Mouse (Mus musculus): Measurements from ENCODE around the gene Nup153. TPM values are rescaled to one million over a fixed set of nuclear protein-coding genes. Genes with fewer than 3 reads are reported as not detected.

The Nup153 gene
- polyA plus RNA-seq, 1 experiment from 2014 or later, result 15.8 TPM

DNA sequence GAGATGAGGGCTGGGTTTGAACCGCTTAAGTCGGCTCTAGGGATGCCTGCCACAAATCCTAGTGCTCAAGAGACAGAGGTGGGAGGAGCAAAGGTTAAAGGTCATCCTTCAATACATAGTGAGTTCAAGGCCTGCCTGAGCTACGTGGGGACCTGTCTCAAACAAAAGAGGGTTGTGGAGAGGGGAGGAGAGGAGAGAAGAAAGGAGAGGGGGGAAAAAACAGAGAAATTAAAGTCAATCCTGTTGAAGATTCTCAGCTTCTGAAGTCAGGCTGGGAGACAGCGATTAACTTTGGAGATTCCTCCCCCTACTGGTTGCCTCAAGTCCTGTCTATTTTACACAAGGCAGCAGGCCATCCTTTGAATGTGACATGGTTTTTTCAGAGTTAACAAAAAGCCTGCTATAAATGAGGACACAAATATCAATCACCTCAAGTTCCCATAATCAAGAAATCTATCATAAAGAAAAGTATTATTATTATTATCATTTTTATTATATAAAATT, 64.2 kb downstream of the Nup153 start:
- Histone ChIP-seq H3K9me3 (replicated peaks) (no peaks in the 10 kb centered on the region), H3K4me1 (peaks cover under 1% of the 10 kb centered on the region; the same call in 1 of the 2 replicates), H3K9ac (replicated peaks) (no peak overlapping the region), H3K27me3 (replicated peaks) (peaks cover 6% of the 10 kb centered on the region; the same call in 1 of the 2 replicates), H3K4me3 (replicated peaks) (no peak overlapping the region), H3K4me2 (no peak overlapping the region), H3K36me3 (no peaks in the 10 kb centered on the region), H3K27ac (replicated peaks) (no peak overlapping the region)
- ATAC-seq (ENCODE audit: low FRiP score), result no peak
- 35% methylated on average over 4 of the region's 4 CpGs for WGBS

DNA sequence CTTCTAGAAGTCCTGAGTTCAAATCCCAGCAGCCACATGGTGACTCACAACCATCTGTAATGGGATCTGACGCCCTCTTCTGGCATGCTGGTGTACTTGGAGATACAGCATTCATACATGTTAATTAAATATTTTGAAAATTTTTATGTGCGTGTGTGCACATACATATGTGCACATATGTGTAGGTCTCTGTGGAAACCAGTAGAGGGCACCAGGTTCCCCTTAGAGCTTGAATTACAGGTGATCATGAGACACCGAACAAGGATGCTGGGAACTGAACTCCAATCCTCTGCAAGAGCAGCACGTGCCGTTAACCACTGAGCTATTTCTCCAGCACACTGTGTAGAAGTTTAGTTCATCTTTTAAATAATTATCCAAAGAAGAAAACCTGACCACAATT, 68.5 kb downstream of the Nup153 start:
- WGBS, result 88% methylated on average over 5 of the region's 5 CpGs

DNA sequence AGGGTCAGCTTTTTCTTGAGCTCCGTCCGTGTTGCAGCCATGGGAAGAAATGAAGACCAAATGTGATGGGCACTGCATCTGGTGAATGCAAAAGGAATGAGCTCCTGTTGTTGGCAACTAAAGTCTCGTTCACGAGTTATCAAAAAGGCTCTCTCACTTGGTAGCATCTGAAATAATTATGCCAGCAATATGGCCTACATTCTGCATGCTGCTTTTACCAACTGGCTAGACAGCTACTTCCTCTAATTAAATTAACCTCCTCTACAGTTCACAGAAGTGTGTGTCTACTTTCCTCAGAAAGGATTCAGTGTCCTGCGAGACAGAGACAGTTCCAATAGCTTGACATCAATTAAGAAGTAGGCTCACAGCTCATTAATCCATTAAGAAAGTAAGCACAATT, 73.2 kb downstream of the Nup153 start:
- no peak for ATAC-seq (ENCODE audit: low FRiP score)
- Histone ChIP-seq H3K36me3 (no peaks in the 10 kb centered on the region), H3K27ac (replicated peaks) (no peak overlapping the region), H3K9ac (replicated peaks) (no peak overlapping the region), H3K4me3 (replicated peaks) (no peak overlapping the region), H3K4me1 (no peaks in the 10 kb centered on the region), H3K27me3 (replicated peaks) (no peaks in the 10 kb centered on the region), H3K9me3 (replicated peaks) (no peaks in the 10 kb centered on the region), H3K4me2 (no peak overlapping the region)
- 79% methylated on average over 5 of the region's 5 CpGs for WGBS

More for the DNA sequence above, 68.5 kb downstream of the Nup153 start:
- ATAC-seq (ENCODE audit: low FRiP score), result no peak
- Histone ChIP-seq H3K9ac (replicated peaks) (no peak overlapping the region), H3K9me3 (replicated peaks) (no peaks in the 10 kb centered on the region), H3K4me3 (replicated peaks) (no peak overlapping the region), H3K27me3 (replicated peaks) (no peaks in the 10 kb centered on the region), H3K4me1 (no peaks in the 10 kb centered on the region), H3K4me2 (no peak overlapping the region), H3K27ac (replicated peaks) (no peak overlapping the region), H3K36me3 (no peaks in the 10 kb centered on the region)

DNA sequence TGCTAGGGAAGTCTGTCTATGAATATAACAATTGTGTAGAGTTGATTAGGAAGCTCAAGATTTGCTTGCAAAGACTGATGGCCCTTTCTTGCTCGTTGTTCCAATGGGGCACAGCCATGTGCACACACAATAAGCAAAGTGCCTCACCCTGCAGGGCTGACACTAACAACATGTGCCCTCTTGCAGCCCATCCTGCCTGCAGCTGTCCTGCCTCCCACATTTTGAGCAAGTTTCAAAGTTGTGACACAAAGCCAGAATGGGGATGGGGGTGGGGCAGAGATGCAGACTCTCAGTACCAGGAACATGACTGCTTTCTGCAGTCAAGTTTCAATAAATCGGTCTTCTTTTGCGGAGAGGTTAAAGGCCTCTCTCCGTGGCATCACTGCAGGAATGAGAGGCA, 74.1 kb downstream of the Nup153 start:
- no peak for ATAC-seq (ENCODE audit: low FRiP score)
- Histone ChIP-seq H3K27ac (replicated peaks) (no peak overlapping the region), H3K9ac (replicated peaks) (no peak overlapping the region), H3K4me3 (replicated peaks) (no peak overlapping the region), H3K36me3 (no peaks in the 10 kb centered on the region), H3K4me2 (no peak overlapping the region), H3K9me3 (replicated peaks) (no peaks in the 10 kb centered on the region), H3K27me3 (replicated peaks) (no peaks in the 10 kb centered on the region), H3K4me1 (no peaks in the 10 kb centered on the region)
- WGBS, result 39% methylated on average over 4 of the region's 4 CpGs

DNA sequence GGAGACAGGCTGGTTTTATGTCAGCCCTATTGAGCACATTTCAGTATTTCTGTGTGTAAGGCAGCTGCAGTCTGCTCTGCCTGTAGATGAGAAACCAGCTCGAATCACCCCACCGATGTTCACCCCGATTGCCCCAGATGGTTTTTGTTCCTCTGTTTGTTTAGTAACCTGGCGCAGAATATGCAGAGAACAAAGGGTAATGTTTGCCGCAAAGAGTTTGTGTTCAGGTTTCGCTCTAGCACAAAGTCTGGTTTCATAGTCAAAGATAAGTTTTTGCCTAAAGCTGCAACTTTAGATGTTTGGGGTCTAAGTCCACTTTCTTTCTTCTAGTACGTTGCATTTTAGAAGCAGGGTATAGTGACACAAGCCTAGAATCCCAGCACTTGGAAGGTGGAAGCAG, 75.1 kb downstream of the Nup153 start:
- no peak overlapping the region for H3K4me3 ChIP-seq (replicated peaks)
- 93% methylated on average over 7 of the region's 7 CpGs for WGBS
- H3K27ac ChIP-seq (replicated peaks), result no peak overlapping the region

DNA sequence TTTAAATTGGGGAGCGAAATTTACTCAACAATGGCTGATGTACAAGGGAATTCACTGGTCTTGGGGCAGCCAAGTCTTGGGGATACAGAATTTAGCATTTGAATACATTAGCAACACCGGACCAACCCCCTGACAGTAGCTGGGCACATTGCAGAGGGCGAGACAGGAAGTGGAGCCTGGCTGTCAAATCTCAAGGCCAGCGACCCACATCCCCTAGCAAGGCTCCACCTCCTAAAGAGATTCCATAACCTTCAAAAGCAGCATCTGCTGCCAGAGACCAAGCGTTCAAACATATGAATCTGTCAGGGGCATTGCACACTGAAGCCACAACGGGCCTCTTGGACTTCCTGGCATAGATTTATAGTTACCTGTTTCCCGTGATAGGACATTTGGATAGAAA, 75.9 kb downstream of the Nup153 start:
- Histone ChIP-seq H3K4me1 (no peaks in the 10 kb centered on the region), H3K4me2 (no peak overlapping the region), H3K4me3 (replicated peaks) (no peak overlapping the region), H3K27ac (replicated peaks) (no peak overlapping the region), H3K9me3 (replicated peaks) (no peaks in the 10 kb centered on the region), H3K27me3 (replicated peaks) (no peaks in the 10 kb centered on the region), H3K36me3 (no peaks in the 10 kb centered on the region), H3K9ac (replicated peaks) (no peak overlapping the region)
- no peak for ATAC-seq (ENCODE audit: low FRiP score)
- WGBS, result 87% methylated on average over 7 of the region's 7 CpGs

More for the DNA sequence above, 75.1 kb downstream of the Nup153 start:
- ATAC-seq (ENCODE audit: low FRiP score), result no peak
- Histone ChIP-seq H3K9me3 (replicated peaks) (no peaks in the 10 kb centered on the region), H3K9ac (replicated peaks) (no peak overlapping the region), H3K4me1 (no peaks in the 10 kb centered on the region), H3K4me2 (no peak overlapping the region), H3K27me3 (replicated peaks) (no peaks in the 10 kb centered on the region), H3K36me3 (no peaks in the 10 kb centered on the region)

DNA sequence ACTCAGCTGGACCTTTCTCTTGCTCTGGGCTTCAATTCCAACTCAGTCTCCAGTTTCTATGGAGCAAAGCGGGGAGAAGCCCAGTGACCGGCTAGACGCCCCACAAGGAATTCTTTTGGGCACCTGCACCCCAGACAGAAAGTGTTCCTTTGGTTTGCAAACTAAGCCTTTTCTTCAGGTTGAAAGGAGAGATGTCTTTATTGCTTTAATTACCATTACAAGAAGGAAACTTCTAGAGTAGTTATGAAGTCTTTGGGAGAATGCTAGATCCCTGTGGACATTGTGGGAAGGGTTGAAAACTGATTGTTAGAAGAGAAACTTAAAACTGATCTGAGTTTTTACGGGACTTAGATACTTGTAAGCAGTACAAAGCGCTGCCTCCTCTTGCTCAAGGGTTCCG, 82.3 kb downstream of the Nup153 start:
- Histone ChIP-seq H3K9ac (replicated peaks) (no peak overlapping the region), H3K4me1 (no peaks in the 10 kb centered on the region), H3K9me3 (replicated peaks) (no peaks in the 10 kb centered on the region), H3K4me3 (replicated peaks) (no peak overlapping the region), H3K27ac (replicated peaks) (no peak overlapping the region), H3K27me3 (replicated peaks) (no peaks in the 10 kb centered on the region), H3K36me3 (no peaks in the 10 kb centered on the region), H3K4me2 (no peak overlapping the region)
- WGBS, result 47% methylated on average over 6 of the region's 6 CpGs
- no peak for ATAC-seq (ENCODE audit: low FRiP score)

DNA sequence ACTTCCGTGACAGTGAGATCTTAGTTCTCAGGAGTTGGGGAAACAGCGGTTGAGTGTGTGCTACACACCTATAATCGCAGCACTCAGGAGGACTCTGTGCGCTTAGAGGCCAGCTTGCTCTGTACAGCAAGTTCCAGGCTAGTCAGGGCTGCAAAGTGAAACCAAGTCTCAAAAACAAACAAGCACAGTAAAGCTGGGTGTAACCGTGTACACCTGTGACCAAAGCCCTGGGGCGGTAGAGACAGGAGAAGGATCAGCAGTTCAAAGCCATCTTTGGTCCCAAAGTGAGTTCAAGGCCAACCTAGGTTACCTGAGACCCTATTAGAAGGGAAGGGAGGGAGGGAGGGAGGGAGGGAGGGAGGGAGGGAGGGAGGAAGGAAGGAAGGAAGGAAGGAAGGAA, 83.6 kb downstream of the Nup153 start:
- no peaks in the 10 kb centered on the region for H3K27me3 ChIP-seq (replicated peaks)
- no peak overlapping the region for H3K4me2 ChIP-seq
- no peaks in the 10 kb centered on the region for H3K4me1 ChIP-seq
- no peak overlapping the region for H3K4me3 ChIP-seq (replicated peaks)
- H3K9ac ChIP-seq (replicated peaks), result no peak overlapping the region
- H3K36me3 ChIP-seq, result no peaks in the 10 kb centered on the region
- H3K9me3 ChIP-seq (replicated peaks), result no peaks in the 10 kb centered on the region
- 94% methylated on average over 6 of the region's 6 CpGs for WGBS
- ATAC-seq (ENCODE audit: low FRiP score), result no peak
- H3K27ac ChIP-seq (replicated peaks), result no peak overlapping the region

DNA sequence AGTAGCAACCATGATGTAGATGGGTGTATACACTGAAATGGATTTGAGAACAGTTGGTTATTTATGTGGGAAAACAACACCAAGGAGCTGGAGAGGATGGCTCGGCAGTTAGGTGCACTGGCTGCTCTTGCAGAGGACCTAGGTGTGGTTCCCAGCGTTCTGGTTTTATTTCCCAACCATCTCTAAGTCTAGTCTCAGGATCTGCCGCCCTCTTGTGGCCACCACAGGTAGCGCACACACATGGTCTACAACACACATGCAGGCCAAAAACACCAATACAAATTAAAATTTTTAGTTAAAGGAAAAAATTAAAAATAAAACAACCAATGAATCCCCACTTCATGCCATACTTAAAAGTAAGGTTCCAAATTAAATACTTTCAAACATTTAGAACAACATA, 85.4 kb downstream of the Nup153 start:
- WGBS, result 87% methylated on average over 4 of the region's 4 CpGs

DNA sequence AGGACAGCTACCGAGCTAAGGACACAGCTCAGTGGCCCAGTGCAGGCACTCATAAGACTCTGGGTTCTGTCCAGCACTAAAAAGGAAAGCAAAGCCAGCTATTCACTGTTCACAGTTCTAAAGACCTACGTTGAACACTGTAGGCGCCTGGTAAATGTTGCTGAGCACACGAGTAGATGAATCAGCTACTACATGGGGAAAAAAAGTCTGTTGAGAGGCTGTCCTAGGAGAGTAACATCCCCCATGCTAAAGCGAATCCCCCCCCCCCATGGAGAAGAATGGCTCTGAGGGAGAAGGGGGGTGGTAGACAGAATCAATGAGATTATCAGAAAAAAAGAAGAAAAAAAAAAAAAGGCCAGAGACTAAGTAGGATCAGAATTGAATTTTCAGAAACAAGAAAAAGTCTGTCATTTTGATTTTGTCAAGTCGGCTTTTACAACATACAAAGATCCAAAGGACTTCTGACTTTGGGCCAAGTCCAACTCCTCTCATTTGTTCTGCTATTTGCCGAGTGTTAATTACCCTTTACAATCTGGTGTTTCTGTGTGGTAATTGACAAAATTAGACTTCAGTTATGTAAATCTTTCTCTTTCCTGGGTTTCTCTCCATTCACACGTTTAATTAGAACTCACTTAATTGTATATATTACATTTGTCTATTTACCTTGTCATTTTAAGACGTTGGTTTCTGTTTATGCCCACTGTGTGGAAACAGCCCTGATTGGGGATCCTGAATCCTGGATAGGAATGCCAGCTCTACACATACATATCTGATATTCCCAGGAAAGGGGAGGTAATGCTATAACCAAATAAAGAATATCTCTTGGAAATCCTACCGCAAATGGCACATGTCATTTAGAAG, 86.9 kb downstream of the Nup153 start:
- no peaks in the 10 kb centered on the region for H3K36me3 ChIP-seq
- H3K9ac ChIP-seq (replicated peaks), result no peak overlapping the region
- no peaks in the 10 kb centered on the region for H3K9me3 ChIP-seq (replicated peaks)
- H3K4me3 ChIP-seq (replicated peaks), result no peak overlapping the region
- no peaks in the 10 kb centered on the region for H3K27me3 ChIP-seq (replicated peaks)
- 80% methylated on average over 10 of the region's 10 CpGs for WGBS
- H3K4me1 ChIP-seq, result no peaks in the 10 kb centered on the region
- ATAC-seq (ENCODE audit: low FRiP score), result no peak
- H3K27ac ChIP-seq (replicated peaks), result no peak overlapping the region
- H3K4me2 ChIP-seq, result no peak overlapping the region

More for the DNA sequence above, 85.4 kb downstream of the Nup153 start:
- no peak for ATAC-seq (ENCODE audit: low FRiP score)
- H3K4me3 ChIP-seq (replicated peaks), result no peak overlapping the region
- no peaks in the 10 kb centered on the region for H3K4me1 ChIP-seq
- no peak overlapping the region for H3K4me2 ChIP-seq
- no peaks in the 10 kb centered on the region for H3K36me3 ChIP-seq
- H3K9ac ChIP-seq (replicated peaks), result no peak overlapping the region
- H3K9me3 ChIP-seq (replicated peaks), result no peaks in the 10 kb centered on the region
- H3K27me3 ChIP-seq (replicated peaks), result no peaks in the 10 kb centered on the region
- no peak overlapping the region for H3K27ac ChIP-seq (replicated peaks)

DNA sequence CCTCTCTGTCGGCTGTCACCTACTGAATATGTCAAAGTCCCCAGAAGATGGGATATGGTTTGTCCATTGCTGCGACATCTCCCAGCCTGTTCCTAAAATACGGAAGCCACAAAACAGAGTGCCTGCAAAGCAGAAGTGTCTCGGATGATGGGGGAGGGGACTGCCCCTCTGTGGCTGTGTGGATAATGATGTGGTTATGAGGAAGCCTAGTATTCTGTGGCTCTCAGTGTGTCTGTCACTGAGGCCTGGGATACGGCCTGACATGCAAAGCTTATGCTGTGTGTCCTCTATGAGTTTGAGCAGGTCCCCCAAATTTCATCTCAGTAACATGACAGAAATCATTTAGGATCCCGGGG, 93.6 kb downstream of the Nup153 start:
- peak; percentile 55; the same call in 1 of the 2 replicates for ATAC-seq (ENCODE audit: low FRiP score)
- Histone ChIP-seq H3K9ac (replicated peaks) (no peak overlapping the region), H3K27ac (replicated peaks) (peak overlapping the region; percentile 78), H3K4me3 (replicated peaks) (no peak overlapping the region), H3K4me1 (peaks cover 15% of the 10 kb centered on the region), H3K27me3 (replicated peaks) (no peaks in the 10 kb centered on the region), H3K36me3 (no peaks in the 10 kb centered on the region), H3K9me3 (replicated peaks) (no peaks in the 10 kb centered on the region), H3K4me2 (peak overlapping the region; percentile 46)
- 18% methylated on average over 6 of the region's 6 CpGs for WGBS
